Mouse (Mus musculus): ENCODE measurements around the gene Flnb.

- TF ChIP-seq CTCF (IDR thresholded peaks at IDR 0.05; ENCODE audit: low read depth, low read length) (no peak), POLR2A (IDR thresholded peaks at IDR 0.05; ENCODE audit: borderline replicate concordance, low read depth, low read length) (no peak)
These were observed 44.5 kb downstream of the Flnb start for GRCm38 (mm10) chr14:7862226-7862625.

All from bone marrow macrophage, adult 2 months (primary cell).